Mouse (Mus musculus): ENCODE data around the gene Tnik.

- TF ChIP-seq CTCF (IDR thresholded peaks at IDR 0.05; ENCODE audit: low read depth): no peak
- no peak for TF ChIP-seq EP300 (IDR thresholded peaks at IDR 0.05; ENCODE audit: low read depth)
These were observed 34.1 kb upstream of the Tnik start for GRCm38 (mm10) chr3:28228930-28229329.

Data from heart, postnatal 0 days (tissue).